Mouse (Mus musculus): ENCODE results near the gene Carmil1. TPM values are rescaled to one million over a fixed set of nuclear protein-coding genes. Genes with fewer than 3 reads are reported as not detected.

Carmil1 gene
- total RNA-seq (2023): 3.2 TPM

GRCm38 (mm10) chr13:24280439-24281431, at the start of gene Carmil1:
Gene Carmil1, minus strand, starts transcription at chr13:24280795.

GRCm38 (mm10) chr13:24327201-24327600, 46.6 kb upstream of the Carmil1 start, which contains the start of gene Cmah:
Gene Cmah, plus strand, starts transcription at chr13:24327404.

GRCm38 (mm10) chr13:23990928-23991327, 289.7 kb downstream of the Carmil1 start, which contains the start of gene Scgn:
Gene Scgn, minus strand, starts transcription at chr13:23991214.

Other genes starting within 250 kb of the Carmil1 start
- 256 TPM for gene Cmah, start 46.6 kb upstream of the Carmil1 start, total RNA-seq (2023)

Data from CD8-positive naive resting alpha-beta T cell, adult 57 days (primary cell).